Mouse (Mus musculus): ENCODE results near the gene Rsf1. TPM values are rescaled to one million over a fixed set of nuclear protein-coding genes. Genes with fewer than 3 reads are reported as not detected.

Rsf1 gene
- polyA plus RNA-seq, 1 experiment from 2014 or later: 9.5 TPM

DNA sequence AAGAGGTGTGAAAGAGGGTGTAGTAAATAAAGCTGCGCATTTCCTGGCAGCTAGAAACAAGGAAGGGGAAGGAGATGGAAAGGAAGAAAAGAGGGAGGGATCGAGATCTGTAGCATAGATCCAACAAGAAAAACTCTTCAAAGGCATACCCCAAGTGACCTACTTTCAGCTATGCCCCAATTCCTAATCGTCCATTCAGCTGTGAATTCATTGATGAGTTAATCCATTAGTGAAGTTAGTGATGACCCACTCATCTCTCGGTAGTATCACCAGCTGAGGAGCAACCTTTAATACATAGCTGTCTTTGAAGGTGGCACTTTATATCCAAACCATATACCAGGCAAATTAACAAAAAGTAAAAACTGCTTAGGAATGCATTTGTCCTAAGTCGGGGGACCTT lies 8.8 kb downstream of the Rsf1 start:
- H3K36me3 ChIP-seq (ENCODE audit: control insufficient read depth, insufficient read depth): no peaks in the 10 kb centered on the region
- no peaks in the 10 kb centered on the region for H3K9me3 ChIP-seq (ENCODE audit: control insufficient read depth)
- H3K4me2 ChIP-seq (replicated peaks; ENCODE audit: low read depth): no peak overlapping the region
- no peak for TF ChIP-seq CTCF (IDR thresholded peaks at IDR 0.05; ENCODE audit: low read depth)
- H3K4me3 ChIP-seq (ENCODE audit: low read depth, low read length): no peak overlapping the region
- no peak overlapping the region for H3K27ac ChIP-seq (ENCODE audit: low read depth, low read length)
- WGBS: 76% methylated on average over 5 of the region's 5 CpGs
- peaks cover 3% of the 10 kb centered on the region; the same call in 1 of the 2 replicates for H3K4me1 ChIP-seq (replicated peaks; ENCODE audit: control insufficient read depth, insufficient read depth, low read length)
- no peaks in the 10 kb centered on the region for H3K27me3 ChIP-seq (replicated peaks; ENCODE audit: control insufficient read depth, insufficient read depth, low read length)
- H3K9ac ChIP-seq (ENCODE audit: low read depth, low read length): no peak overlapping the region
- no peak for ATAC-seq

- H3K36me3 ChIP-seq (ENCODE audit: control insufficient read depth, insufficient read depth): no peaks in the 10 kb centered on the region
- no peak overlapping the region for H3K4me3 ChIP-seq (ENCODE audit: low read depth, low read length)
- H3K27me3 ChIP-seq (replicated peaks; ENCODE audit: control insufficient read depth, insufficient read depth, low read length): no peaks in the 10 kb centered on the region
- H3K9me3 ChIP-seq (ENCODE audit: control insufficient read depth): no peaks in the 10 kb centered on the region
- TF ChIP-seq CTCF (IDR thresholded peaks at IDR 0.05; ENCODE audit: low read depth): no peak
- no peak overlapping the region for H3K9ac ChIP-seq (ENCODE audit: low read depth, low read length)
- no peak overlapping the region for H3K27ac ChIP-seq (ENCODE audit: low read depth, low read length)
- 13% methylated on average over 3 of the region's 3 CpGs for WGBS
- H3K4me2 ChIP-seq (replicated peaks; ENCODE audit: low read depth): 0 out of 2 replicates have a peak overlapping the region, but pooled peaks have one; percentile 3
- peaks cover 3% of the 10 kb centered on the region; the same call in 1 of the 2 replicates for H3K4me1 ChIP-seq (replicated peaks; ENCODE audit: control insufficient read depth, insufficient read depth, low read length)
- ATAC-seq: no peak
Observed at GRCm38 (mm10) chr7:97590488-97590887, 10.8 kb downstream of the Rsf1 start.

- no peak for TF ChIP-seq CTCF (IDR thresholded peaks at IDR 0.05; ENCODE audit: low read depth)
- no peaks in the 10 kb centered on the region for H3K36me3 ChIP-seq (ENCODE audit: control insufficient read depth, insufficient read depth)
- peaks cover 3% of the 10 kb centered on the region; the same call in 1 of the 2 replicates for H3K4me1 ChIP-seq (replicated peaks; ENCODE audit: control insufficient read depth, insufficient read depth, low read length)
- no peaks in the 10 kb centered on the region for H3K27me3 ChIP-seq (replicated peaks; ENCODE audit: control insufficient read depth, insufficient read depth, low read length)
- ATAC-seq: no peak
- H3K4me3 ChIP-seq (ENCODE audit: low read depth, low read length): no peak overlapping the region
- H3K9ac ChIP-seq (ENCODE audit: low read depth, low read length): no peak overlapping the region
- 0 out of 2 replicates have a peak overlapping the region, but pooled peaks have one; percentile 7 for H3K27ac ChIP-seq (ENCODE audit: low read depth, low read length)
- H3K9me3 ChIP-seq (ENCODE audit: control insufficient read depth): no peaks in the 10 kb centered on the region
- H3K4me2 ChIP-seq (replicated peaks; ENCODE audit: low read depth): no peak overlapping the region
- WGBS: 51% methylated on average over 6 of the region's 6 CpGs
Observed at GRCm38 (mm10) chr7:97591336-97591735, 11.6 kb downstream of the Rsf1 start.

DNA sequence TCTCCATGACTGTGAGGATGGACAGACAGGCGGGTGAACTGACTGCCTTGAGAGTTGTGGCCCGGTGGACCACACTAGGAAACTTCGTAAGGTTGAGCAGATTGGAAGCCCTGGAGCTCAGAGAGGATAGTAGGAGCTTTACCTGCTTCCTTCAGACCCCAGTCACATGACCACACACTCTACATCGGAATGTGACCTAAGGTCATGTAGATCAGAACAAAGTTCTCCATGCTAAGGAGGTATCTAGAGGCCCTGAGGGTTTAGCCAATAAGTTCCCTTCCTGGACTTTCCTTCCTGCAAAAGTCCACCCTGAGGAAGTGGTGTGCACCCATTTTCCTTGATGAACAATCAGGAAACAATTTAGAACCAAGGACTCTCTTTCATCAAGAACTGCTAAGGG lies 12.7 kb downstream of the Rsf1 start:
- TF ChIP-seq CTCF (IDR thresholded peaks at IDR 0.05; ENCODE audit: low read depth): no peak
- Histone ChIP-seq H3K4me3 (ENCODE audit: low read depth, low read length) (no peak overlapping the region), H3K4me1 (replicated peaks; ENCODE audit: control insufficient read depth, insufficient read depth, low read length) (peaks cover 3% of the 10 kb centered on the region; the same call in 1 of the 2 replicates), H3K36me3 (ENCODE audit: control insufficient read depth, insufficient read depth) (no peaks in the 10 kb centered on the region), H3K4me2 (replicated peaks; ENCODE audit: low read depth) (no peak overlapping the region), H3K9me3 (ENCODE audit: control insufficient read depth) (no peaks in the 10 kb centered on the region), H3K27ac (ENCODE audit: low read depth, low read length) (no peak overlapping the region), H3K9ac (ENCODE audit: low read depth, low read length) (no peak overlapping the region), H3K27me3 (replicated peaks; ENCODE audit: control insufficient read depth, insufficient read depth, low read length) (no peaks in the 10 kb centered on the region)
- WGBS: 82% methylated on average over 4 of the region's 4 CpGs
- ATAC-seq: no peak; the same call in 1 of the 2 replicates

- H3K27ac ChIP-seq (ENCODE audit: low read depth, low read length): no peak overlapping the region
- no peak for TF ChIP-seq CTCF (IDR thresholded peaks at IDR 0.05; ENCODE audit: low read depth)
- no peaks in the 10 kb centered on the region for H3K9me3 ChIP-seq (ENCODE audit: control insufficient read depth)
- WGBS: 66% methylated on average over 2 of the region's 2 CpGs
- H3K4me2 ChIP-seq (replicated peaks; ENCODE audit: low read depth): no peak overlapping the region
- H3K4me3 ChIP-seq (ENCODE audit: low read depth, low read length): no peak overlapping the region
- H3K36me3 ChIP-seq (ENCODE audit: control insufficient read depth, insufficient read depth): no peaks in the 10 kb centered on the region
- peaks cover 3% of the 10 kb centered on the region; the same call in 1 of the 2 replicates for H3K4me1 ChIP-seq (replicated peaks; ENCODE audit: control insufficient read depth, insufficient read depth, low read length)
- no peak for ATAC-seq
- H3K9ac ChIP-seq (ENCODE audit: low read depth, low read length): no peak overlapping the region
- H3K27me3 ChIP-seq (replicated peaks; ENCODE audit: control insufficient read depth, insufficient read depth, low read length): no peaks in the 10 kb centered on the region
Observed at GRCm38 (mm10) chr7:97593535-97593934, 13.8 kb downstream of the Rsf1 start.

- H3K27me3 ChIP-seq (replicated peaks; ENCODE audit: control insufficient read depth, insufficient read depth, low read length): no peaks in the 10 kb centered on the region
- no peaks in the 10 kb centered on the region for H3K36me3 ChIP-seq (ENCODE audit: control insufficient read depth, insufficient read depth)
- no peak for ATAC-seq
- H3K4me1 ChIP-seq (replicated peaks; ENCODE audit: control insufficient read depth, insufficient read depth, low read length): 0 out of 2 replicates have a peak, but pooled peaks cover under 1% of the 10 kb centered on the region
- no peak overlapping the region for H3K9ac ChIP-seq (ENCODE audit: low read depth, low read length)
- no peak overlapping the region for H3K4me3 ChIP-seq (ENCODE audit: low read depth, low read length)
- WGBS: 79% methylated on average over 2 of the region's 2 CpGs
- H3K27ac ChIP-seq (ENCODE audit: low read depth, low read length): no peak overlapping the region
- TF ChIP-seq CTCF (IDR thresholded peaks at IDR 0.05; ENCODE audit: low read depth): no peak
- H3K9me3 ChIP-seq (ENCODE audit: control insufficient read depth): no peaks in the 10 kb centered on the region
- no peak overlapping the region for H3K4me2 ChIP-seq (replicated peaks; ENCODE audit: low read depth)
Observed at GRCm38 (mm10) chr7:97598548-97598947, 18.9 kb downstream of the Rsf1 start.

- H3K27ac ChIP-seq (ENCODE audit: low read depth, low read length): no peak overlapping the region
- no peaks in the 10 kb centered on the region for H3K27me3 ChIP-seq (replicated peaks; ENCODE audit: control insufficient read depth, insufficient read depth, low read length)
- H3K4me1 ChIP-seq (replicated peaks; ENCODE audit: control insufficient read depth, insufficient read depth, low read length): no peaks in the 10 kb centered on the region
- WGBS: 48% methylated on average over 5 of the region's 5 CpGs
- ATAC-seq: no peak
- H3K36me3 ChIP-seq (ENCODE audit: control insufficient read depth, insufficient read depth): 0 out of 2 replicates have a peak, but pooled peaks cover 8% of the 10 kb centered on the region
- TF ChIP-seq CTCF (IDR thresholded peaks at IDR 0.05; ENCODE audit: low read depth): no peak
- H3K9me3 ChIP-seq (ENCODE audit: control insufficient read depth): no peaks in the 10 kb centered on the region
- H3K9ac ChIP-seq (ENCODE audit: low read depth, low read length): no peak overlapping the region
- H3K4me3 ChIP-seq (ENCODE audit: low read depth, low read length): no peak overlapping the region
- H3K4me2 ChIP-seq (replicated peaks; ENCODE audit: low read depth): no peak overlapping the region
Observed at GRCm38 (mm10) chr7:97621346-97621745, 41.7 kb downstream of the Rsf1 start.
